Mouse (Mus musculus) MEL (cell line): Measurements from ENCODE around the gene Trp73. TPM values are rescaled to one million over a fixed set of nuclear protein-coding genes. Genes with fewer than 3 reads are reported as not detected.

Experiments
- DNase-seq: peaks from one replicate; pipeline ENCODE4 v3.0.0; 2011; ENCODE audit warnings: low read depth, low spot score
- H3K27ac ChIP-seq: 2 replicates; pipeline ENCODE4 v1.5.1; 2012; ENCODE audit warnings: low read depth, mild to moderate bottlenecking, control low read depth, low read length, moderate library complexity; ENCODE audit not compliant: control insufficient read depth
- H3K27me3 ChIP-seq, 2 experiments: fragments of 150-350 bp in 1 of 2; sonication (generic) in 1 of 2; 2 replicates each; pipeline ENCODE4 v1.6.1; 2012; ENCODE audit warnings: low read length in 2 of 2, mild to moderate bottlenecking in 2 of 2, improper control_type of control experiment in 1 of 2, moderate library complexity in 1 of 2; ENCODE audit not compliant: insufficient read depth in 2 of 2, control insufficient read depth in 1 of 2
- H3K36me3 ChIP-seq, 2 experiments: 2 replicates each; pipeline ENCODE4 v1.6.1; 2012 to 2014; ENCODE audit warnings: low read length in 2 of 2, improper control_type of control experiment in 1 of 2, inconsistent platforms in 1 of 2, mild to moderate bottlenecking in 1 of 2; ENCODE audit not compliant: insufficient read depth in 2 of 2, control insufficient read depth in 1 of 2
- H3K4me1 ChIP-seq, 2 experiments: fragments of 150-350 bp in 1 of 2; sonication (generic) in 1 of 2; 2 replicates each; pipeline ENCODE4 v1.6.1; 2012; ENCODE audit warnings: low read length in 2 of 2, improper control_type of control experiment in 1 of 2, mild to moderate bottlenecking in 1 of 2; ENCODE audit not compliant: insufficient read depth in 2 of 2, control insufficient read depth in 1 of 2
- H3K4me3 ChIP-seq, 2 experiments: fragments of 150-350 bp in 1 of 2; sonication (generic) in 1 of 2; 2 replicates each; pipeline ENCODE4 v1.5.1; 2012; ENCODE audit warnings: low read depth in 2 of 2, low read length in 2 of 2, mild to moderate bottlenecking in 2 of 2, moderate library complexity in 2 of 2, control low read depth in 1 of 2, improper control_type of control experiment in 1 of 2; ENCODE audit not compliant: control insufficient read depth in 1 of 2, insufficient read depth in 1 of 2
- H3K79me2 ChIP-seq: 2 replicates; pipeline ENCODE4 v1.6.1; 2012; ENCODE audit warnings: mild to moderate bottlenecking, low read length, moderate library complexity; ENCODE audit not compliant: control insufficient read depth, poor library complexity, insufficient read depth
- H3K9ac ChIP-seq: 2 replicates; pipeline ENCODE4 v1.6.1; 2012; ENCODE audit warnings: low read depth, mild to moderate bottlenecking, control low read depth, low read length, moderate library complexity; ENCODE audit not compliant: control insufficient read depth, poor library complexity, severe bottlenecking
- H3K9me3 ChIP-seq: fragments of 150-350 bp; sonication (generic); replicated peaks from 2 replicates; pipeline ENCODE4 v1.6.1; 2012; ENCODE audit warnings: mild to moderate bottlenecking, low read length, improper control_type of control experiment, moderate library complexity; ENCODE audit not compliant: insufficient read depth
- BHLHE40 ChIP-seq: IDR thresholded peaks from 2 replicates; pipeline ENCODE4 v1.6.1; 2012; ENCODE audit warnings: low read depth, mild to moderate bottlenecking, inconsistent platforms, low read length, improper control_type of control experiment, borderline replicate concordance
- CHD1 ChIP-seq: IDR thresholded peaks from 2 replicates; pipeline ENCODE4 v1.6.1; 2012; ENCODE audit warnings: low read depth, mild to moderate bottlenecking, inconsistent platforms, low read length, improper control_type of control experiment
- E2F4 ChIP-seq: IDR thresholded peaks from 2 replicates; pipeline ENCODE4 v1.6.1; 2011; ENCODE audit warnings: low read depth, low read length, improper control_type of control experiment, borderline replicate concordance
- EP300 ChIP-seq, 2 experiments: IDR thresholded peaks; 2 replicates each; pipeline ENCODE4 v1.6.1; 2011; ENCODE audit warnings: improper control_type of control experiment in 2 of 2, low read length in 2 of 2, low read depth in 1 of 2, mild to moderate bottlenecking in 1 of 2
- ETS1 ChIP-seq: IDR thresholded peaks from 2 replicates; pipeline ENCODE4 v1.6.1; 2012; ENCODE audit warnings: low read depth, mild to moderate bottlenecking, inconsistent platforms, low read length, improper control_type of control experiment, moderate library complexity
- JUND ChIP-seq: IDR thresholded peaks from 2 replicates; pipeline ENCODE4 v1.6.1; 2011; ENCODE audit warnings: low read depth, mild to moderate bottlenecking, improper control_type of control experiment, low read length
- KAT2A ChIP-seq: conservative IDR thresholded peaks from 2 replicates; pipeline ENCODE4 v1.6.1; 2012; ENCODE audit warnings: low read depth, low read length, improper control_type of control experiment, inconsistent platforms
- MEF2A ChIP-seq: IDR thresholded peaks from 2 replicates; pipeline ENCODE4 v1.6.1; 2014; ENCODE audit warnings: low read depth, mild to moderate bottlenecking, inconsistent platforms, low read length, improper control_type of control experiment; ENCODE audit not compliant: poor library complexity, insufficient replicate concordance, severe bottlenecking; ENCODE audit errors: extremely low read depth
- MXI1 ChIP-seq: IDR thresholded peaks from 2 replicates; pipeline ENCODE4 v1.6.1; 2011; ENCODE audit warnings: mild to moderate bottlenecking, low read depth, low read length, improper control_type of control experiment
- MYB ChIP-seq: IDR thresholded peaks from 2 replicates; pipeline ENCODE4 v1.6.1; 2011; ENCODE audit warnings: mild to moderate bottlenecking, low read depth, low read length, improper control_type of control experiment
- NELFE ChIP-seq: IDR thresholded peaks from 2 replicates; pipeline ENCODE4 v1.6.1; 2011; ENCODE audit warnings: low read depth, low read length, improper control_type of control experiment
- POLR2A ChIP-seq, 2 experiments: IDR thresholded peaks; 2 replicates each; pipeline ENCODE4 v1.6.1; 2011 to 2012; ENCODE audit warnings: low read length in 2 of 2, mild to moderate bottlenecking in 2 of 2, control low read depth in 1 of 2, improper control_type of control experiment in 1 of 2, low read depth in 1 of 2, moderate library complexity in 1 of 2; ENCODE audit not compliant: control insufficient read depth in 1 of 2, insufficient read depth in 1 of 2, poor library complexity in 1 of 2
- POLR2AphosphoS2 ChIP-seq: IDR thresholded peaks from 2 replicates; pipeline ENCODE4 v1.6.1; 2011; ENCODE audit warnings: low read length, improper control_type of control experiment
- POLR2AphosphoS5 ChIP-seq: IDR thresholded peaks from 2 replicates; pipeline ENCODE4 v1.6.1; 2012; ENCODE audit warnings: low read depth, borderline replicate concordance, mild to moderate bottlenecking, inconsistent platforms, low read length, moderate library complexity, mixed read lengths
- RCOR1 ChIP-seq: IDR thresholded peaks from 2 replicates; pipeline ENCODE4 v1.6.1; 2012; ENCODE audit warnings: low read depth, mild to moderate bottlenecking, inconsistent platforms, low read length, improper control_type of control experiment
- SIN3A ChIP-seq: IDR thresholded peaks from 2 replicates; pipeline ENCODE4 v1.6.1; 2012; ENCODE audit warnings: low read length, improper control_type of control experiment, inconsistent platforms
- SMC3 ChIP-seq: IDR thresholded peaks from 2 replicates; pipeline ENCODE4 v1.6.1; 2011; ENCODE audit warnings: low read depth, low read length, improper control_type of control experiment
- TBP ChIP-seq: IDR thresholded peaks from 2 replicates; pipeline ENCODE4 v1.8.0; 2011; ENCODE audit warnings: low read depth, low read length, improper control_type of control experiment
- TCF12 ChIP-seq: IDR thresholded peaks from 2 replicates; pipeline ENCODE4 v1.6.1; 2014; ENCODE audit warnings: low read depth, mild to moderate bottlenecking, inconsistent platforms, low read length, improper control_type of control experiment, moderate library complexity
- UBTF ChIP-seq: IDR thresholded peaks from 2 replicates; pipeline ENCODE4 v1.6.1; 2012; ENCODE audit warnings: low read depth, mild to moderate bottlenecking, inconsistent platforms, low read length, improper control_type of control experiment, moderate library complexity, borderline replicate concordance; ENCODE audit not compliant: insufficient read depth
- ZMIZ1 ChIP-seq: IDR thresholded peaks from 2 replicates; pipeline ENCODE4 v1.6.1; 2012; ENCODE audit warnings: low read depth, mild to moderate bottlenecking, inconsistent platforms, low read length, improper control_type of control experiment, moderate library complexity
- ZNF384 ChIP-seq: IDR thresholded peaks from 2 replicates; pipeline ENCODE4 v1.6.1; 2012; ENCODE audit warnings: low read depth, mild to moderate bottlenecking, inconsistent platforms, low read length, improper control_type of control experiment
- polyA plus RNA-seq, 2 experiments: library from polyadenylated mRNA; stranded (reverse) in 1 of 2; unstranded in 1 of 2; fragments of >175 nt in 1 of 2; fragments of >200 nt in 1 of 2; gene quantifications; 2 replicates each; pipeline versions ENCODE4 v1.2.1 to v1.2.4; 2012; ENCODE audit warnings: low replicate concordance in 2 of 2, low read depth in 1 of 2; ENCODE audit not compliant: insufficient read length in 2 of 2, insufficient read depth in 1 of 2, missing spikeins in 1 of 2
- total RNA-seq: library from RNA; depleted of rRNA; stranded (reverse); fragments of 300-350 nt; gene quantifications from 2 replicates; pipeline ENCODE4 v1.2.3, GENCODE M21; 2012

Trp73 gene
- total and polyA plus RNA-seq, 3 experiments, result 0.03 to 0.04 TPM; not detected in 1

DNA sequence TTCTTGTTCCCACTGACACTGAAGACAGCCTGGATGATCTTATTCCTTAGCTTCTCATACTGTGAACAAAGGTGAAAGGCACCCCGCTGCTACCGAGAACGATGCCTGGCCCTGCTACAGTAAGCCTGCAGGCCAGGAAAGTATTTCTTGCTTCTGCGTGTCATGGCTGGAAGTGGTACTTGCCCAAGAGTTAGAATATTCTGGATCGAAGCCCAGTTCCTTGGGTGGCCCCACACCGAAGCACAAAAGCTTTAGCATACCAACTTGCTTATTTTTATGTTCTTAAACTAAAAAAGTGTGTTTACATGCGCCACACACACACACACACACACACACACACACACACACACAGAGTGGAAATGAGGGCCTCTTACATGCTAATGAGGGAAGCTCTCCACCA, 111.9 kb downstream of the Trp73 start:
- no peak overlapping the region for H3K27ac ChIP-seq
- no peaks in the 10 kb centered on the region for H3K9me3 ChIP-seq
- peaks cover 0 to 7% of the 10 kb centered on the region in 2 experiments; a peak in 3 of 4 replicates for H3K4me1 ChIP-seq
- TF ChIP-seq MEF2A (no peak), SIN3A (no peak), POLR2AphosphoS2 (no peak), UBTF (no peak), POLR2A (IDR thresholded peaks at IDR 0.05; ENCODE audit: control insufficient read depth in 1 of 2, insufficient read depth in 1 of 2, low read depth in 1 of 2, low read length in 2 of 2, poor library complexity in 1 of 2) (no peak), JUND (no peak), TBP (no peak), POLR2AphosphoS5 (no peak), ETS1 (no peak), TCF12 (no peak), ZNF384 (no peak), MXI1 (no peak), KAT2A (no peak), NELFE (no peak), RCOR1 (no peak), BHLHE40 (no peak), E2F4 (no peak)
- H3K9ac ChIP-seq, result no peak overlapping the region
- H3K79me2 ChIP-seq, result peaks cover 16% of the 10 kb centered on the region
- H3K4me3 ChIP-seq, result no peak overlapping the region
- peaks cover 0 to 6% of the 10 kb centered on the region in 2 experiments; a peak in 2 of 4 replicates for H3K36me3 ChIP-seq
- DNase-seq, result no peak
- no peaks in the 10 kb centered on the region for H3K27me3 ChIP-seq

DNA sequence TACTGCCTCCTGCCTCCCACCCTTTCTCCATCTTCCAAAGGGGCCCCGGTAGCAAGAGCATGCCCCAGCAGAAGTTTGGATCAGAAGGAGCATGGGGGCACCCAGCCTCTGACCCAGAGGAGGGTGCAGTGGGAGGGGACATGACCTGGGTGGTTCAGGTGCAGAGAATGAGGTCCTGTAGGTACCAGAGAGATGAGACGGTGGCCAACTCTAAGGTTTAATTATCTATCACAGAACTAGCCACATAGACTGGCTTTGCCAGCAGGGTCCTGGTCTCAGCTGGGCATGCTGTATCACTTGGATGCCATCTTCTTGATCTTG, 113.6 kb downstream of the Trp73 start:
- TF ChIP-seq TBP, result no peak
- TF ChIP-seq SMC3, result no peak
- no peak for TF ChIP-seq TCF12
- TF ChIP-seq POLR2AphosphoS5, result no peak
- TF ChIP-seq MYB, result no peak
- no peak for TF ChIP-seq ETS1
- TF ChIP-seq ZMIZ1, result no peak
- no peak for TF ChIP-seq EP300 (IDR thresholded peaks at IDR 0.05; ENCODE audit: low read depth in 1 of 2, low read length in 2 of 2)
- TF ChIP-seq BHLHE40, result no peak
- no peak for TF ChIP-seq CHD1
- TF ChIP-seq E2F4, result no peak
- DNase-seq, result no peak
- Histone ChIP-seq H3K4me3 (peak overlapping the region; percentile 60 to 79), H3K27ac (peak overlapping the region; percentile 37), H3K9ac (peak overlapping the region; percentile 77), H3K4me1 (peaks cover 0 to 13% of the 10 kb centered on the region in 2 experiments; a peak in 3 of 4 replicates), H3K79me2 (peaks cover 16% of the 10 kb centered on the region), H3K36me3 (peaks cover 0 to 11% of the 10 kb centered on the region in 2 experiments; a peak in 3 of 4 replicates), H3K9me3 (no peaks in the 10 kb centered on the region), H3K27me3 (no peaks in the 10 kb centered on the region)
